Mouse (Mus musculus) spleen, adult 2 months (tissue): ENCODE measurements around the gene Gpr27.

Experiments
- CTCF ChIP-seq: fragments of 200-500 bp; IDR thresholded peaks from 2 replicates; pipeline ENCODE4 v1.5.1; 2011; ENCODE audit warnings: mild to moderate bottlenecking, inconsistent platforms; ENCODE audit not compliant: insufficient read depth, insufficient read length, insufficient replicate concordance; ENCODE audit errors: extremely low read depth
- POLR2A ChIP-seq: fragments of 200-500 bp; IDR thresholded peaks from 2 replicates; pipeline ENCODE4 v1.6.1; 2011; ENCODE audit warnings: low read depth, low read length, inconsistent platforms

GRCm38 (mm10) chr6:99652341-99652740 is 40.1 kb upstream of the Gpr27 start:
- TF ChIP-seq CTCF (no peak), POLR2A (no peak)
